Mouse (Mus musculus) kidney, embryonic 15.5 days (tissue): Measurements from ENCODE around the gene Gm20792. TPM values are rescaled to one million over a fixed set of nuclear protein-coding genes. Genes with fewer than 3 reads are reported as not detected.
"Not testable (repeated sequence)": the region's sequence is repeated elsewhere in the genome, so short reads cannot be mapped to it uniquely, and the experiment has no call there.

ENCODE experiments used
- ATAC-seq: fragments of 200-750 bp; cut with Nextera tagmentation; replicated peaks from 2 replicates; pipeline ENCODE4 v1.8.0; 2017; ENCODE audit warnings: moderate TSS enrichment; ENCODE audit not compliant: low FRiP score
- H3K27ac ChIP-seq: fragments of 300-500 bp; sonication (generic); 2 replicates; pipeline ENCODE4 v1.5.1; 2015; ENCODE audit warnings: mild to moderate bottlenecking, inconsistent platforms
- H3K27me3 ChIP-seq: fragments of 300-500 bp; sonication (generic); 2 replicates; pipeline ENCODE4 v1.6.1; 2015; ENCODE audit warnings: inconsistent platforms
- H3K36me3 ChIP-seq: fragments of 300-500 bp; sonication (generic); 2 replicates; pipeline ENCODE4 v1.6.1; 2015; ENCODE audit warnings: inconsistent platforms
- H3K4me1 ChIP-seq: fragments of 300-500 bp; sonication (generic); 2 replicates; pipeline ENCODE4 v1.6.1; 2015; ENCODE audit warnings: inconsistent platforms
- H3K4me2 ChIP-seq: fragments of 300-500 bp; sonication (generic); 2 replicates; pipeline ENCODE4 v1.6.1; 2015; ENCODE audit warnings: moderate library complexity, mild to moderate bottlenecking, inconsistent platforms
- H3K4me3 ChIP-seq: fragments of 300-500 bp; sonication (generic); replicated peaks from 2 replicates; pipeline ENCODE4 v1.5.1; 2015; ENCODE audit warnings: mild to moderate bottlenecking, inconsistent platforms
- H3K9ac ChIP-seq: fragments of 300-500 bp; sonication (generic); 2 replicates; pipeline ENCODE4 v1.6.1; 2015; ENCODE audit warnings: mild to moderate bottlenecking, inconsistent platforms
- H3K9me3 ChIP-seq: fragments of 300-500 bp; sonication (generic); replicated peaks from 2 replicates; pipeline ENCODE4 v1.6.1; 2016; ENCODE audit warnings: inconsistent platforms
- WGBS: fragments of 180-500 bp; shearing (Covaris S2); methylation state at CpG from one replicate; pipeline ENCODE4 v1.1.7; 2015; ENCODE audit warnings: mixed read lengths; 5-methylcytosine and 5-hydroxymethylcytosine counted together
- polyA plus RNA-seq: library from polyadenylated mRNA; unstranded; fragments of >200 nt; fragmentation: Nextera tagmentation; extraction: Ambion mirVana; gene quantifications from 2 replicates; pipeline ENCODE4 v1.2.1, GENCODE M21; 2015

The Gm20792 gene
- polyA plus RNA-seq: not detected in 2 replicates

- H3K4me2 ChIP-seq, H3K27ac ChIP-seq, H3K4me1 ChIP-seq, ATAC-seq, H3K36me3 ChIP-seq, H3K4me3 ChIP-seq, H3K9ac ChIP-seq, H3K9me3 ChIP-seq, H3K27me3 ChIP-seq: not testable (repeated sequence)
- no CpG with 5 or more reads among the region's 8 CpGs for WGBS
Observed at GRCm38 (mm10) chrY:48311555-48311954, at the start of gene Gm20792. Gene Gm20792, plus strand, starts transcription at chrY:48311855.
